Mouse (Mus musculus) MEL-GATA-1-ER (cell line): ENCODE measurements around the gene Comp.

ENCODE experiments used
- DNase-seq: peaks from one replicate; pipeline ENCODE4 v3.0.0-alpha.2; 2012; ENCODE audit warnings: low read depth; ENCODE audit errors: extremely low read depth

The Comp gene

GRCm38 (mm10) chr8:70397611-70398563 is 24.5 kb downstream of the Comp start:
- no peak for DNase-seq

- no peak for DNase-seq
Measured at GRCm38 (mm10) chr8:70404212-70404611, 30.9 kb downstream of the Comp start.

GRCm38 (mm10) chr8:70405189-70405588 is 31.8 kb downstream of the Comp start:
- DNase-seq: no peak

GRCm38 (mm10) chr8:70406427-70407069 is 33.2 kb downstream of the Comp start:
- no peak for DNase-seq

GRCm38 (mm10) chr8:70408301-70408700 is 34.9 kb downstream of the Comp start:
- DNase-seq: no peak

- DNase-seq: no peak
Measured at GRCm38 (mm10) chr8:70409019-70409418, 35.7 kb downstream of the Comp start.

GRCm38 (mm10) chr8:70409455-70409871 is 36.1 kb downstream of the Comp start:
- no peak for DNase-seq

- DNase-seq: no peak
Measured at GRCm38 (mm10) chr8:70410281-70410680, 36.9 kb downstream of the Comp start.

- no peak for DNase-seq
Measured at GRCm38 (mm10) chr8:70414310-70414946, 41.1 kb downstream of the Comp start.

GRCm38 (mm10) chr8:70415540-70416451 is 42.4 kb downstream of the Comp start:
- peak; percentile 21 for DNase-seq

GRCm38 (mm10) chr8:70416941-70417340 is 43.6 kb downstream of the Comp start:
- no peak for DNase-seq

GRCm38 (mm10) chr8:70417914-70418313 is 44.6 kb downstream of the Comp start:
- DNase-seq: no peak

- no peak for DNase-seq
Measured at GRCm38 (mm10) chr8:70418954-70419353, 45.6 kb downstream of the Comp start.

GRCm38 (mm10) chr8:70419879-70420643 is 46.7 kb downstream of the Comp start:
- DNase-seq: no peak

GRCm38 (mm10) chr8:70421349-70422104 is 48.2 kb downstream of the Comp start:
- DNase-seq: no peak

- DNase-seq: peak; percentile 29
Measured at GRCm38 (mm10) chr8:70422722-70423121, 49.4 kb downstream of the Comp start.

- DNase-seq: peak; percentile 71
Measured at GRCm38 (mm10) chr8:70426300-70426907, 53.0 kb downstream of the Comp start.

- no peak for DNase-seq
Measured at GRCm38 (mm10) chr8:70431213-70431612, 57.9 kb downstream of the Comp start.
